Mouse (Mus musculus) A20 (cell line): ENCODE measurements at regions not wholly inside any gene's neighbourhood (a gene's known extent, or its start where the extent isn't known, plus 50 kb on each side); places are given as distances from the start of the nearest gene placed in this dataset.

Experiments used
- DNase-seq: peaks from one replicate; pipeline ENCODE4 v3.0.0-alpha.2; 2011; ENCODE audit warnings: low read depth, low spot score

GRCm38 (mm10) chr3:70566140-70566857 lies 558.9 kb downstream of the Otol1 start:
- DNase-seq = no peak

GRCm38 (mm10) chr3:70594785-70595184 lies 587.4 kb downstream of the Otol1 start:
- DNase-seq = no peak
